Mouse (Mus musculus): ENCODE results near the gene Ecel1.

Ecel1 gene

DNA sequence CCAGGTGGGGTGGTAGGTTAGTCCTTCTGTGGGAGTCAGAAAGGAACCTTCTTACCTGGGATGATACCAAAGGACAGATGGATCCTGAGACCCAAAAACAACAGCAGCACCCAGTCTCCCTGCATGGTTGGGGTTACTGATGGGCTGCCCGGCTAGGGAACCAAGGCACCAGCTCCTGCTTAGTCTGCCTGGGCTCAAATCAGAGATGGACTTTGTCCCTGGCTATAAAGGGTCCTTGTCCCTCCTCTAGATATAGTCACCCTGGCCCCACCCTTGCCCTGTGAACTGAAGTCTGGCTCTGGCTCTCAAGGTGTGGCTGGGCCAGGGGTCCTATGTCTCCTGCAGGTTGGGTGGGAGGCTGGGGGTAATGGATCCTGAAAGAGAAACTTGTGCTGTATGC, 54.9 kb downstream of the Ecel1 start, which contains the start of gene Alpi:
Alpi (minus strand) TSS at position 196 of the 400 bp plus-strand sequence.
- in situ Hi-C loops (cut with MboI), result no loop called here

DNA sequence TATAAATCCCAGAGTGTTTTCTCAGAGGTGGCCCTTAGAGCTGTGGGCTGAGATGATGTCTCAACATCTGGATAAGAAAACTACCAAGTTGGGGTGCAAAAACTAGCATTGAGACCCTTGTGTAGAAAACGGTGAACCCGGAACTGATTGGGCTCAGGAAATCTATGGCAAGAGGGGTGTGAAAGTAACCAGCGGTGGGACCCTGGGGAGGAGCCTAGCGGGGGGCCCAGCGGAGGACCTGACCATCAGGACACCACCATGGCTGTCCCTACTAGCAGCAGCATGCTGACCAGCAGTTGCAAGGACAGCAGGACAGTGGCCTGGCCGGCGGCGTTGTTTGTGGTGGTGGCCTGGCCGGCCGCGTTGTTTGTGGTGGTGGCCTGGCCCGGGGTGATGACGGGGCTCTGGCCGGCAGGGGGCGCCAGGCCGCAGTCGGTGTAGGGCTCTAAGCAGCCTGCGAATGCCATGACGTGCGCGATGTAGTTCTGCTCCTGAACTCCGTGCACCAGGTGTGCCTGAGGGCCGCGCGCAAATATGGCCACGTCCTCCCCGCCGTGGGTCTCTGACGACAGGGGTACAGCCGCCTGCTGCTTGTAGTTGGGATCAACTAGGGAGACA, 57.9 kb downstream of the Ecel1 start:
- in situ Hi-C loops (cut with MboI), result no loop called here

Measured in mature B cell (primary cell).